Mouse (Mus musculus) testis, adult 2 months (tissue): Measurements from ENCODE around the gene Col8a2.

Source experiments
- CTCF ChIP-seq: fragments of 200-500 bp; IDR thresholded peaks from 2 replicates; pipeline ENCODE4 v1.5.1; 2012; ENCODE audit warnings: low read depth, mild to moderate bottlenecking, inconsistent platforms, low read length, moderate library complexity; ENCODE audit not compliant: control insufficient read depth, insufficient read depth, insufficient replicate concordance
- POLR2A ChIP-seq: fragments of 200-500 bp; IDR thresholded peaks from 2 replicates; pipeline ENCODE4 v1.6.1; 2012; ENCODE audit warnings: low read depth, mild to moderate bottlenecking, inconsistent platforms, low read length, moderate library complexity; ENCODE audit not compliant: control insufficient read depth

GRCm38 (mm10) chr4:126319806-126320205 lies 33.2 kb downstream of the Col8a2 start:
- TF ChIP-seq CTCF (no peak), POLR2A (no peak)
